Mouse (Mus musculus) MEL (cell line): Measurements from ENCODE around the gene Gm10577.

Source experiments
- CTCF ChIP-seq, 3 experiments: IDR thresholded peaks in 2 of 3; conservative IDR thresholded peaks in 1 of 3; 2 replicates each; pipeline ENCODE4 v1.5.1; 2011 to 2012; ENCODE audit warnings: low read length in 3 of 3, low read depth in 2 of 3, mild to moderate bottlenecking in 2 of 3, improper control_type of control experiment in 1 of 3, inconsistent platforms in 1 of 3, mixed read lengths in 1 of 3, moderate library complexity in 1 of 3; ENCODE audit not compliant: control insufficient read depth in 1 of 3, insufficient read depth in 1 of 3, poor library complexity in 1 of 3, severe bottlenecking in 1 of 3
- EP300 ChIP-seq, 2 experiments: IDR thresholded peaks; 2 replicates each; pipeline ENCODE4 v1.6.1; 2011; ENCODE audit warnings: improper control_type of control experiment in 2 of 2, low read length in 2 of 2, low read depth in 1 of 2, mild to moderate bottlenecking in 1 of 2
- GATA1 ChIP-seq: IDR thresholded peaks from 2 replicates; pipeline ENCODE4 v1.6.1; 2011; ENCODE audit warnings: low read depth, low read length, improper control_type of control experiment
- HCFC1 ChIP-seq: IDR thresholded peaks from 2 replicates; pipeline ENCODE4 v1.6.1; 2012; ENCODE audit warnings: low read depth, mild to moderate bottlenecking, inconsistent platforms, low read length, improper control_type of control experiment, moderate library complexity
- MAX ChIP-seq: IDR thresholded peaks from 2 replicates; pipeline ENCODE4 v1.6.1; 2011; ENCODE audit warnings: low read length, improper control_type of control experiment
- MYB ChIP-seq: IDR thresholded peaks from 2 replicates; pipeline ENCODE4 v1.6.1; 2011; ENCODE audit warnings: mild to moderate bottlenecking, low read depth, low read length, improper control_type of control experiment
- NRF1 ChIP-seq: IDR thresholded peaks from 2 replicates; pipeline ENCODE4 v1.6.1; 2014; ENCODE audit warnings: low read depth, mild to moderate bottlenecking, inconsistent platforms, low read length, improper control_type of control experiment, moderate library complexity; ENCODE audit not compliant: poor library complexity, insufficient read depth, severe bottlenecking
- POLR2A ChIP-seq, 2 experiments: IDR thresholded peaks; 2 replicates each; pipeline ENCODE4 v1.6.1; 2011 to 2012; ENCODE audit warnings: low read length in 2 of 2, mild to moderate bottlenecking in 2 of 2, control low read depth in 1 of 2, improper control_type of control experiment in 1 of 2, low read depth in 1 of 2, moderate library complexity in 1 of 2; ENCODE audit not compliant: control insufficient read depth in 1 of 2, insufficient read depth in 1 of 2, poor library complexity in 1 of 2
- TAL1 ChIP-seq: IDR thresholded peaks from 2 replicates; pipeline ENCODE4 v1.6.1; 2012; ENCODE audit warnings: mild to moderate bottlenecking, inconsistent platforms, low read length, moderate library complexity, mixed read lengths
- ZC3H11A ChIP-seq: IDR thresholded peaks from 2 replicates; pipeline ENCODE4 v1.6.1; 2012; ENCODE audit warnings: low read depth, mild to moderate bottlenecking, inconsistent platforms, low read length, improper control_type of control experiment
- ZKSCAN1 ChIP-seq: IDR thresholded peaks from 2 replicates; pipeline ENCODE4 v1.6.1; 2012; ENCODE audit warnings: low read depth, mild to moderate bottlenecking, inconsistent platforms, low read length, improper control_type of control experiment, moderate library complexity

DNA sequence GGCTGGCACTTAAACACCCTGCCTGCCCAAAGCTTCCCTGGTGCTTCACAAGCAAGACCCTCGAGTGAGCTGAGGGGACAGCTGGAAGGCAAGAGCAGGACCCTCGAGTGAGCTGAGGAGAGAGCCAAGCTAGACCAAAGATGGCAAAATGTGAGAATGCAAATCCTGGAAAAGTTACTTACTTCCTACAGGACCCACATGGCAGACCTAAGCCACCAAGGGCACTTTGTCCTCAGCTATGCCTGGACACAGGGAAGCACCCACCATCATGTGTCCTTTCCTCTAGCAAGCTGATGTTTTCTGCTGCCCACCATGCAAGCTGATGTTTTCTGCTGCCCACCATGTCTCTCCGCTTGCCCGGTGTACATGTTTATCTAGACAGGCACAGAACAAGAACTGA is at the start of gene Gm10577:
- TF ChIP-seq HCFC1 (no peak), GATA1 (no peak), EP300 (IDR thresholded peaks at IDR 0.05; ENCODE audit: low read depth in 1 of 2, low read length in 2 of 2) (no peak), ZKSCAN1 (no peak), TAL1 (no peak), CTCF (IDR thresholded peaks at IDR 0.05 in 2 of 3, conservative IDR thresholded peaks at IDR 0.05 in 1 of 3; ENCODE audit: control insufficient read depth in 1 of 3, insufficient read depth in 1 of 3, low read depth in 2 of 3, low read length in 3 of 3, poor library complexity in 1 of 3, severe bottlenecking in 1 of 3) (no peak), MYB (no peak), ZC3H11A (no peak), POLR2A (IDR thresholded peaks at IDR 0.05; ENCODE audit: control insufficient read depth in 1 of 2, insufficient read depth in 1 of 2, low read depth in 1 of 2, low read length in 2 of 2, poor library complexity in 1 of 2) (no peak), NRF1 (no peak), MAX (no peak)
